Comparison of ENCODE assay signal across 20 mouse cellular contexts in genomic region chr14:118220885-118221284, GRCm38 (mm10). TPM values are rescaled to one million over a fixed set of nuclear protein-coding genes. Genes with fewer than 3 reads are reported as not detected.
DNase-seq lines count a peak whose midpoint lies in the region; ATAC-seq and TF ChIP-seq lines count a peak whose summit lies in the region.
"Had no signal": no experiment of that assay in that cellular context is flagged by ENCODE, and none has a peak within 500 bp of the region (broad histone marks: within the 10 kb centered on the region; RNA-seq: fewer than 3 reads in every experiment).

No protein-coding gene starts in this region.

- no peaks in the 10 kb centered on the region for H3K9me3 ChIP-seq in hindbrain, postnatal 0 days (ENCODE audit: low read length)
- no peaks in the 10 kb centered on the region for H3K9me3 ChIP-seq in hindbrain, embryonic 13.5 days
- peaks cover 2% of the 10 kb centered on the region for H3K9me3 ChIP-seq in CH12.LX (replicated peaks; ENCODE audit: low read length)

- no peak overlapping the region for H3K4me3 ChIP-seq in hindbrain, postnatal 0 days (ENCODE audit: low read length)
- no peak overlapping the region for H3K4me3 ChIP-seq in hindbrain, embryonic 13.5 days
- no peak overlapping the region for H3K4me3 ChIP-seq in CH12.LX (replicated peaks in 1 of 3; ENCODE audit: low read depth in 2 of 3, low read length in 2 of 3, poor library complexity in 1 of 3)
- H3K4me3 ChIP-seq: myocyte had no signal

- peak; percentile 70 for TF ChIP-seq RAD21 in CH12.LX (IDR thresholded peaks at IDR 0.05; ENCODE audit: low read depth, low read length)

- no peak overlapping the region for H3K4me2 ChIP-seq in hindbrain, postnatal 0 days (ENCODE audit: low read depth, low read length)
- H3K4me2 ChIP-seq in hindbrain, embryonic 13.5 days: no peak overlapping the region
- H3K4me2 ChIP-seq in CH12.LX (ENCODE audit: insufficient read depth, low read depth, poor library complexity, severe bottlenecking): no peak overlapping the region

- TF ChIP-seq POLR2A in CH12.LX (IDR thresholded peaks at IDR 0.05; ENCODE audit: low read depth, low read length): no peak

- ATAC-seq in hindbrain, postnatal 0 days: no peak
- ATAC-seq in hindbrain, embryonic 13.5 days (ENCODE audit: low FRiP score): no peak
- ATAC-seq in common myeloid progenitor, adult 5-6 weeks (replicated peaks; ENCODE audit: low read depth, poor library complexity, severe bottlenecking): 0 out of 2 replicates have a peak, but pooled peaks have one; percentile 36

- H3K27me3 ChIP-seq in hindbrain, postnatal 0 days (ENCODE audit: insufficient read depth, low read length): peaks cover 17% of the 10 kb centered on the region
- peaks cover 52% of the 10 kb centered on the region for H3K27me3 ChIP-seq in hindbrain, embryonic 13.5 days
- H3K27me3 ChIP-seq in CH12.LX (replicated peaks): no peaks in the 10 kb centered on the region

- H3K36me3 ChIP-seq in hindbrain, postnatal 0 days (ENCODE audit: insufficient read depth, low read length): no peaks in the 10 kb centered on the region
- H3K36me3 ChIP-seq in hindbrain, embryonic 13.5 days: no peaks in the 10 kb centered on the region
- H3K36me3 ChIP-seq in CH12.LX (replicated peaks in 1 of 2; ENCODE audit: control insufficient read depth in 1 of 2, insufficient read depth in 1 of 2, low read length in 1 of 2): no peaks in the 10 kb centered on the region

- dilution Hi-C loops in CH12.LX (cut with MboI; ENCODE audit: extremely low pct_ligation_motif_present, extremely low pct_unique_long_range_greater_than_20kb, low sequenced_read_pairs): no loop called here

- DNase-seq in hindbrain, postnatal 0 days (ENCODE audit: low spot score): no peak
- peak; percentile 15 for DNase-seq in 3T3-L1 (ENCODE audit: low read depth, low spot score)
- DNase-seq in CH12.LX (ENCODE audit: extremely low read depth): no peak
- DNase-seq in kidney, postnatal 36 days: no peak
- no peak for DNase-seq in cerebellum, postnatal 4 days (ENCODE audit: low spot score in 2 of 2)
- DNase-seq: cerebellum, adult 2 months; heart, adult 11 months; heart, postnatal 14 days; lung, adult 2 months; right cerebral cortex, postnatal 25 days; thymus, adult 2 months had no signal

- no peaks in the 10 kb centered on the region for H3K79me2 ChIP-seq in CH12.LX (replicated peaks; ENCODE audit: control insufficient read depth, extremely low read depth, insufficient read depth, poor library complexity, severe bottlenecking)

- TF ChIP-seq CTCF in hindbrain, postnatal 0 days (IDR thresholded peaks at IDR 0.05; ENCODE audit: low read depth): peak; percentile 46
- TF ChIP-seq CTCF in CH12.LX (conservative IDR thresholded peaks at IDR 0.05 in 1 of 2, IDR thresholded peaks at IDR 0.05 in 1 of 2; ENCODE audit: low read depth in 2 of 2, low read length in 2 of 2): peak; percentile 18 to 65; a peak in 3 of 4 replicates

- TF ChIP-seq EP300 in CH12.LX (IDR thresholded peaks at IDR 0.05; ENCODE audit: low read length): no peak

- 83% methylated on average over 1 of the region's 1 CpGs for WGBS in hindbrain, postnatal 0 days
- WGBS in hindbrain, embryonic 13.5 days: 93% methylated on average over 1 of the region's 1 CpGs

- H3K9ac ChIP-seq in hindbrain, postnatal 0 days (replicated peaks; ENCODE audit: low read length): no peak overlapping the region
- no peak overlapping the region for H3K9ac ChIP-seq in hindbrain, embryonic 13.5 days
- H3K9ac ChIP-seq in CH12.LX (ENCODE audit: insufficient read depth, low read depth): no peak overlapping the region

- no peak overlapping the region for H3K27ac ChIP-seq in hindbrain, postnatal 0 days
- no peak overlapping the region for H3K27ac ChIP-seq in hindbrain, embryonic 13.5 days
- no peak overlapping the region for H3K27ac ChIP-seq in CH12.LX (ENCODE audit: insufficient read depth, low read depth)

- no peaks in the 10 kb centered on the region for H3K4me1 ChIP-seq in hindbrain, postnatal 0 days (ENCODE audit: insufficient read depth, low read length)
- H3K4me1 ChIP-seq in hindbrain, embryonic 13.5 days (replicated peaks): peaks cover 9% of the 10 kb centered on the region
- H3K4me1 ChIP-seq in CH12.LX (ENCODE audit: control insufficient read depth in 1 of 2, insufficient read depth in 2 of 2): peaks cover 7 to 9% of the 10 kb centered on the region in 2 experiments; a peak in 3 of 4 replicates

- in situ Hi-C loops in CH12.LX (cut with MboI; ENCODE audit: low pct_ligation_motif_present, low pct_unique_long_range_greater_than_20kb, low sequenced_read_pairs): loop anchor here (10.0 to 25.0 kb wide), 3 partner anchors 94 to 591 kb away; no protein-coding TSS in a partner anchor

TF ChIP-seq in CH12.LX, 34 proteins besides CTCF, POLR2A, EP300 and RAD21:
- no peak for TF ChIP-seq MAFK (IDR thresholded peaks at IDR 0.05; ENCODE audit: insufficient replicate concordance, low read length)
- peak; percentile 58 for TF ChIP-seq SMC3 (IDR thresholded peaks at IDR 0.05; ENCODE audit: low read depth, low read length)

RNA-seq across cellular contexts. Expression of gene Sox21, which starts 15.9 kb away (rescaled TPM):
- 15.9 and 20.1 TPM in 2 replicates for total RNA-seq in hindbrain, postnatal 0 days (2014; rRNA removed)
- 4.1 TPM in 2 replicates for polyA plus RNA-seq in hindbrain, postnatal 0 days (2015; fragmentation: Nextera tagmentation; extraction: Ambion mirVana)
- 6.7 and 6.9 TPM in 2 replicates for polyA plus RNA-seq in hindbrain, embryonic 13.5 days (2015; fragmentation: Nextera tagmentation; extraction: Ambion mirVana)
- total RNA-seq in CH12.LX (2012; rRNA removed) (not detected in 2 replicates), CH12.LX (2014; rRNA removed) (not detected in 2 replicates)
- not detected in 2 replicates for polyA plus RNA-seq in CH12.LX (2012; ENCODE audit: insufficient read length, low read depth)
- not detected in 2 replicates for total RNA-seq in common myeloid progenitor, adult 5-6 weeks (2017)
- total RNA-seq: megakaryocyte-erythroid progenitor cell, adult 5-6 weeks had no signal
- polyA plus RNA-seq: kidney, embryonic 16.5 days; myocyte had no signal

RNA-seq across cellular contexts. Expression of gene Gm9376, which starts 45.9 kb away (rescaled TPM):
- total RNA-seq in hindbrain, postnatal 0 days (2014; rRNA removed): not detected in 2 replicates
- not detected in 2 replicates for polyA plus RNA-seq in hindbrain, postnatal 0 days (2015; fragmentation: Nextera tagmentation; extraction: Ambion mirVana)
- not detected in 2 replicates for polyA plus RNA-seq in hindbrain, embryonic 13.5 days (2015; fragmentation: Nextera tagmentation; extraction: Ambion mirVana)
- total RNA-seq in CH12.LX (2012; rRNA removed) (not detected in 2 replicates), CH12.LX (2014; rRNA removed) (not detected in 2 replicates)
- polyA plus RNA-seq in CH12.LX (2012; ENCODE audit: insufficient read length, low read depth): not detected in 2 replicates
- not detected in 2 replicates for total RNA-seq in common myeloid progenitor, adult 5-6 weeks (2017)
- total RNA-seq: heart, postnatal 14 days; layer of hippocampus, postnatal 14 days; megakaryocyte-erythroid progenitor cell, adult 5-6 weeks had no signal
- polyA plus RNA-seq: brain, embryonic 14.5 days; cerebellum, adult 2 months; embryonic facial prominence, embryonic 11.5 days; kidney, embryonic 16.5 days; limb, embryonic 11.5 days; lung, adult 2 months; myocyte; thymus, adult 2 months had no signal

Comparison
In these comparisons a context has a peak if more than half of its experiments do, and no peak if none do; other contexts are left out.
1. RNA of gene Sox21, which starts 15.9 kb away (total RNA-seq): 15.9 to 20.1 TPM in hindbrain, postnatal 0 days; not detected in CH12.LX and not detected in common myeloid progenitor, adult 5-6 weeks; every median in the first group is over 10 times any median in the second.